Mouse (Mus musculus) ES-E14 (cell line): ENCODE measurements around the gene Rapgef2. TPM values are rescaled to one million over a fixed set of nuclear protein-coding genes. Genes with fewer than 3 reads are reported as not detected.

Source experiments
- DNase-seq: peaks from one replicate; pipeline ENCODE4 v3.0.0-alpha.2; 2013; ENCODE audit warnings: low read depth, low spot score
- H3K27ac ChIP-seq: 2 replicates; pipeline ENCODE4 v1.5.1; 2012; ENCODE audit warnings: low read depth, mild to moderate bottlenecking, low read length, moderate library complexity, mixed read lengths; ENCODE audit not compliant: poor library complexity, insufficient read depth, severe bottlenecking
- H3K36me3 ChIP-seq: 2 replicates; pipeline ENCODE4 v1.6.1; 2012; ENCODE audit warnings: mild to moderate bottlenecking, low read length, moderate library complexity, mixed read lengths; ENCODE audit not compliant: control insufficient read depth, poor library complexity, insufficient read depth, severe bottlenecking
- H3K4me1 ChIP-seq, 2 experiments: fragments of 150-350 bp in 1 of 2; sonication (generic) in 1 of 2; 2 replicates each; pipeline ENCODE4 v1.6.1; 2012; ENCODE audit warnings: low read length in 2 of 2, mild to moderate bottlenecking in 1 of 2, mixed read lengths in 1 of 2; ENCODE audit not compliant: control insufficient read depth in 2 of 2, insufficient read depth in 2 of 2, poor library complexity in 1 of 2
- H3K4me3 ChIP-seq, 2 experiments: fragments of 150-350 bp in 1 of 2; sonication (generic) in 1 of 2; 2 replicates each; pipeline ENCODE4 v1.5.1; 2012; ENCODE audit warnings: low read length in 2 of 2, low read depth in 1 of 2, mild to moderate bottlenecking in 1 of 2, mixed read lengths in 1 of 2; ENCODE audit not compliant: insufficient read depth in 1 of 2, poor library complexity in 1 of 2, severe bottlenecking in 1 of 2
- H3K9ac ChIP-seq: 2 replicates; pipeline ENCODE4 v1.6.1; 2012; ENCODE audit warnings: low read depth, mild to moderate bottlenecking, low read length, mixed read lengths; ENCODE audit not compliant: poor library complexity, insufficient read depth, severe bottlenecking
- H3K9me3 ChIP-seq: fragments of 150-350 bp; sonication (generic); 2 replicates; pipeline ENCODE4 v1.6.1; 2012; ENCODE audit warnings: low read depth, mild to moderate bottlenecking, low read length; ENCODE audit not compliant: control insufficient read depth, insufficient read depth
- CHD2 ChIP-seq: IDR thresholded peaks from 2 replicates; pipeline ENCODE4 v1.6.1; 2014; ENCODE audit warnings: mild to moderate bottlenecking, low read depth, low read length, inconsistent platforms
- HCFC1 ChIP-seq: IDR thresholded peaks from 2 replicates; pipeline ENCODE4 v1.6.1; 2012; ENCODE audit warnings: low read length, inconsistent platforms, borderline replicate concordance; ENCODE audit not compliant: insufficient read depth
- MAFK ChIP-seq: IDR thresholded peaks from 2 replicates; pipeline ENCODE4 v1.6.1; 2014; ENCODE audit warnings: mild to moderate bottlenecking, low read depth, low read length, inconsistent platforms; ENCODE audit not compliant: insufficient read depth
- ZC3H11A ChIP-seq: IDR thresholded peaks from 2 replicates; pipeline ENCODE4 v1.6.1; 2012; ENCODE audit warnings: low read depth, mild to moderate bottlenecking, inconsistent platforms, low read length, borderline replicate concordance
- ZNF384 ChIP-seq: IDR thresholded peaks from 2 replicates; pipeline ENCODE4 v1.6.1; 2012; ENCODE audit warnings: low read depth, low read length, inconsistent platforms
- in situ Hi-C, 2 experiments: fragments of 600-800 bp; cut with MboI; formaldehyde crosslinking; loops; one replicate each; pipeline ENCODE4 v1.15.1; 2025; ENCODE audit warnings: low sequenced_read_pairs in 2 of 2, inconsistent platforms in 1 of 2; ENCODE audit not compliant: unreplicated experiment in 2 of 2
- total RNA-seq: library from RNA; depleted of rRNA; stranded (reverse); fragments of 300-350 nt; gene quantifications from 2 replicates; pipeline ENCODE4 v1.2.3, GENCODE M21; 2012

The Rapgef2 gene
- total RNA-seq, 1 experiment: 12.0 TPM

DNA sequence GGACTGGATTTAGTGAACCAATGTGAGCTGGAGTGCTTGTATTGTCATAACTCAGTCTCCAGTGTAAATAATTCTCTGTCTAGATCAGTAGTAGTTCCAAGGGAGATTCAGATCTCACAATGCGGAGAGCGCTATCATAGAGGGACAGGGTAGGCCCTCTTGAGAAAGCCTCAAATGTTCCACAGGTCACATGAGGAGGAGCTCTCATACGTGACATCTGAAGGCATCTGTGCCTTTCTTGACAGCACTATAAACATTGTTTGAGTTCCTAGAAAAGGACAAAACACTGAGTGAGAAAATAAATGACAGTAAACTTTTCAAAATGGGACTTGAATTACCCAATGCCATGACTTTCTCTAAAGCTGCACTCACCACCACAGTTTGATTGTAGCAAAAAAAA is 8.4 kb upstream of the Rapgef2 start:
- in situ Hi-C loops: no loop called here
- H3K27ac ChIP-seq: no peak overlapping the region
- H3K9me3 ChIP-seq: no peaks in the 10 kb centered on the region
- DNase-seq: no peak
- TF ChIP-seq ZC3H11A: no peak
- no peak for TF ChIP-seq HCFC1
- TF ChIP-seq MAFK: no peak
- no peak for TF ChIP-seq ZNF384
- no peak for TF ChIP-seq CHD2
- H3K36me3 ChIP-seq: no peaks in the 10 kb centered on the region
- no peak overlapping the region for H3K4me3 ChIP-seq
- no peak overlapping the region for H3K9ac ChIP-seq
- no peaks in the 10 kb centered on the region for H3K4me1 ChIP-seq

DNA sequence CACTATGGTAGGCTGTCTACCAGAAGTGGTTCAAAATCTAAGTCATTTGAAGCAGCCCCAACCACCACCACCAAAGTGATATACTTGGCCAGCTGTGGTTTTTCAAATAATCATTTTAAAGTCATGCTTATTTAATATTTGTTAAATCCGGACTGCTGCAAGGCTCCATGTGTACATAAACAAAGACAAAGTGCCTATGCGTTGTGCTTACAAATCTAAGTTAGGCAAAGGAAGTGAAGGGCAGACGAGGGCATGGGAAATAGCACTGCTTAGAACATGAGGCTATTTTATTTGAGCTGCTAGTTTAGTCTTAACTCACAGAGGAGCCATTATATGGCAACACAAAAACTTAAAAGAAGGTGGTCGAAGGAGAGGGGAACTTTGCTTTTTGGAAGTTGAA is 6.7 kb upstream of the Rapgef2 start:
- no peak overlapping the region for H3K9ac ChIP-seq
- H3K4me3 ChIP-seq: no peak overlapping the region
- no peaks in the 10 kb centered on the region for H3K4me1 ChIP-seq
- no peak for DNase-seq
- in situ Hi-C loops: no loop called here
- H3K27ac ChIP-seq: no peak overlapping the region
- H3K9me3 ChIP-seq: no peaks in the 10 kb centered on the region
- no peak for TF ChIP-seq MAFK
- TF ChIP-seq ZNF384: no peak
- TF ChIP-seq ZC3H11A: no peak
- no peak for TF ChIP-seq CHD2
- no peak for TF ChIP-seq HCFC1
- H3K36me3 ChIP-seq: no peaks in the 10 kb centered on the region

- DNase-seq: no peak
- no peak overlapping the region for H3K4me3 ChIP-seq
- no peak overlapping the region for H3K9ac ChIP-seq
- H3K9me3 ChIP-seq: no peaks in the 10 kb centered on the region
- TF ChIP-seq MAFK (no peak), ZC3H11A (no peak), HCFC1 (no peak), ZNF384 (no peak), CHD2 (no peak)
- H3K36me3 ChIP-seq: no peaks in the 10 kb centered on the region
- 0 out of 4 replicates have a peak, but pooled peaks cover 0 to 3% of the 10 kb centered on the region in 2 experiments for H3K4me1 ChIP-seq
- in situ Hi-C loops: no loop called here
- no peak overlapping the region for H3K27ac ChIP-seq
These were observed 2.7 kb upstream of the Rapgef2 start for GRCm38 (mm10) chr3:79289050-79289449.

DNA sequence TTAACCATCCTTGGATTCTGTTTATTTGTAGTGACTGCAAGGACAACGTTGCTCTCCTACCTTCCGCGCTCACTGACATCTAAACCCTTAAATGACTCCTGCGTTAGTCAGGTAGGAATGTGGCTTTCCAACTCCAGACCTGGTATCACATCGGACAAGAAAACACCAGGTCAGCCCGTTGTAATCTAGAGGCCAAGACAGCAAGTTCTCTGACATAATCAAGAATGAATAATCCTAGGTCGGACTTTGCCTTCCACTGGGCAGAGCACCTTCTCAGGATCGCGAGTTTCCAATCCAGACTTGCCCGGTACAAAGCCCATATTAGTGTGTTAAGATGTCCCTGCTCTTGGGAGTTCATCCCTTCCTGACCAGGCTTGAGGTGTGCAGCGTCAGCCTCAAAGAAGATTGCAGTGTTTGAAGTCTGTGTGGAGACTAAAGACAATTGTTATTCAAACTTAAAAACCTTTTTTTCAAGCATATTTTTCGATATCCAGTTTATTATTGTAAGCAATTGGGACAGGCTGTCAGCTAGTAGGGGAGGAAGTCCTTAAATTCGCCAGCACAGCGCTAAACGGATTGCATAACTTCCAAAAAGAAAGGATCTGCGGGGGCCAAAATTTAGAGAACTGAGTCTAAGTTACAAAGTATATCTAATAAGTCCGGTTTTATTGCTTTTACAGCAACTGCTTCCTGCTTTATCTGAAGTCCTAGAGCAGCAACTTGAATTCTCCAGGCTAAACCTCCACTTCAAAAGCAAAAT is 1.6 kb upstream of the Rapgef2 start:
- Histone ChIP-seq H3K9ac (peak overlapping the region; percentile 85), H3K4me3 (peak overlapping the region; percentile 71 to 78), H3K36me3 (no peaks in the 10 kb centered on the region), H3K4me1 (0 out of 4 replicates have a peak, but pooled peaks cover 0 to 3% of the 10 kb centered on the region in 2 experiments), H3K27ac (no peak overlapping the region), H3K9me3 (no peaks in the 10 kb centered on the region)
- TF ChIP-seq ZC3H11A (no peak), MAFK (no peak), ZNF384 (no peak), HCFC1 (no peak), CHD2 (no peak)
- peak; percentile 12 for DNase-seq
- in situ Hi-C loops: no loop called here

DNA sequence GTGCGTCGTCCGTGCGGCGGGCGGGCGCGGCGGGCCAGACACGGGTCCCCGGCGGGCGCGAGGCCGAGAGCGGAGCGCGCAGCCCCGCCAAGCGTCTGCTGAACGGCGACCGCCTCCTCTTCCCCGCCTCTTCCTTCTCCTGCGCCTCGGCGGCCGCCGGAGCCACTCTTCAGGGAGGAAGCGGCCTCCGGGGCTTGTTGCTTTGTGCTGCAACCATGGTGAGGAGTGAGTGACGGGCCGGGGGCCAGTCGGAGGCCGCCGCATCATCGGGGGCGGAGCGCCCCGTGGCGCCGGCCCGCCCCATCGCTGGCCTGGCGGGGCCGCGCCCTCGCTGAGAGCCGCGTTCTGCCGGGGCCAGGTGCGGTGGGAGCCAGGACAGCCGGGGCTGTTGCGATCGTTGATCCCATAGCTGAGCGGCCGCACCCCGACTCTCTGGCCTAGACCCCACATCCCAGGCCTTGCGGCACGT is 825 bp upstream of the Rapgef2 start:
- H3K27ac ChIP-seq: no peak overlapping the region
- TF ChIP-seq HCFC1: 0 out of 2 replicates have a peak, but pooled peaks have one; percentile 39
- TF ChIP-seq ZNF384: no peak
- in situ Hi-C loops: no loop called here

More for the DNA sequence above, 825 bp upstream of the Rapgef2 start:
- no peaks in the 10 kb centered on the region for H3K9me3 ChIP-seq
- H3K36me3 ChIP-seq: no peaks in the 10 kb centered on the region
- peak overlapping the region; percentile 88 for H3K9ac ChIP-seq
- H3K4me3 ChIP-seq: peak overlapping the region; percentile 95 to 98
- DNase-seq: peak; percentile 62
- H3K4me1 ChIP-seq: 0 out of 4 replicates have a peak, but pooled peaks cover 0 to 3% of the 10 kb centered on the region in 2 experiments
